Mouse (Mus musculus) megakaryocyte-erythroid progenitor cell, adult 5-6 weeks (primary cell): ENCODE measurements at regions not wholly inside any gene's neighbourhood (a gene's known extent, or its start where the extent isn't known, plus 50 kb on each side); places are given as distances from the start of the nearest gene placed in this dataset.

ENCODE experiments used
- ATAC-seq: replicated peaks from 2 replicates; pipeline ENCODE4 v1.8.0; 2016; ENCODE audit warnings: mild to moderate bottlenecking, inconsistent platforms; ENCODE audit not compliant: severe bottlenecking, poor library complexity, low FRiP score, low TSS enrichment

GRCm38 (mm10) chr10:102943156-102943555 is 86.9 kb downstream of the Alx1 start:
- no peak for ATAC-seq

DNA sequence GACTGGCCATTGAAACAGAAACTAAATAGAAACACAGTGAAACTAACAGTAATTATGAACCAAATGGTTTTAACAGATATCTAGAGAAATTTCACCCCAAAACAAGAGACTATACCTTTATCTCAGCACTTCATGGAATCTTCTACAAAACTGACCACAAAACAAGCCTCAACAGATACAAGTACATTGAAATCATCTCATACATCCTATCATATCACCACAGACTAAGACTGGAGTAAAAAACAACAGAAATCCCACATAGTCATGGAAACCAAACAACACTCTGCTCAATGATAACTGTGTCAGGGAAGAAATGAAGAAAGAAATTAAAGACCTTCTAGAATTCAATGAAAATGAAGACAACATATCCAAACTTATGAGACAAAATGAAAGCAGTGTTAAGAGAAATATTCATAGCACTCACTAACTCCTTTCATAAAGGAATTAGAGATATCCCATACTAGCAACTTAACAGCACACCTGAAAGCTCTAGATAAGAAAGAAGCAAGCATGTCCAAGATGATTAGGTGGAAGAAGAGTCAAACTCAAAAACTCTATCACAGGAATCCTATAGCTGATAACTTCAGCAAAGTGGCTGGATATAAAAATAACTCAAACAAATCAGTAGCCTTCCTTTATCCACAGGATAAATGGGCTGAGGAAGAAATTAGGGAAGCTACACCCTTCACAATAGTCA is 89.0 kb downstream of the Alx1 start:
- ATAC-seq, result peak; percentile 95

GRCm38 (mm10) chr10:102931445-102931844 is 98.6 kb downstream of the Alx1 start:
- peak; percentile 99 for ATAC-seq

GRCm38 (mm10) chr10:102928651-102929050 is 101.4 kb downstream of the Alx1 start:
- ATAC-seq, result no peak

GRCm38 (mm10) chr10:102897368-102897767 is 132.6 kb downstream of the Alx1 start:
- ATAC-seq, result no peak

GRCm38 (mm10) chr10:102895952-102896351 is 134.1 kb downstream of the Alx1 start:
- no peak for ATAC-seq

- ATAC-seq, result no peak
Measured at GRCm38 (mm10) chr10:102892373-102892772, 137.6 kb downstream of the Alx1 start.

- ATAC-seq, result no peak
Measured at GRCm38 (mm10) chr10:102889709-102890108, 140.3 kb downstream of the Alx1 start.

GRCm38 (mm10) chr10:102881824-102882438 is 148.1 kb downstream of the Alx1 start:
- no peak for ATAC-seq

DNA sequence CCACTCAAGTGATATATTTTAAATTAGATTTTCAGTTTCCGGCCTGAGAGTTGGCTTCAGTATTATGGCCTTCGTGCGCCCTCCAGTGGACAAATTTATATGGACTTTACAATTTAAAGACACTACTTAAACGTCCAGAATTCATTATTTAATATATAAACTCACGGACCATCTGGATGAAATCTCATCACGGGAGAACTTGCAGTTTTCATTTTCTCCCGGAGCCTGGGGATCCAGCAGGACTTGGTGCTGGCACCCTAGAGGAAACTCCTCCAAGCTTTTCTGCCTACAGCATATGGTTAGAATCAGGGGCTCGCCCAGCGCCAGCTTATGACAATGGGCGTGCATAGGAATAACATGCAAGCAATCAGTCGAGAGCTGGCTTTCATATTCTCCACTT is 152.0 kb downstream of the Alx1 start:
- peak; percentile 81 for ATAC-seq

- no peak for ATAC-seq
Measured at GRCm38 (mm10) chr10:102876946-102877345, 153.1 kb downstream of the Alx1 start.

DNA sequence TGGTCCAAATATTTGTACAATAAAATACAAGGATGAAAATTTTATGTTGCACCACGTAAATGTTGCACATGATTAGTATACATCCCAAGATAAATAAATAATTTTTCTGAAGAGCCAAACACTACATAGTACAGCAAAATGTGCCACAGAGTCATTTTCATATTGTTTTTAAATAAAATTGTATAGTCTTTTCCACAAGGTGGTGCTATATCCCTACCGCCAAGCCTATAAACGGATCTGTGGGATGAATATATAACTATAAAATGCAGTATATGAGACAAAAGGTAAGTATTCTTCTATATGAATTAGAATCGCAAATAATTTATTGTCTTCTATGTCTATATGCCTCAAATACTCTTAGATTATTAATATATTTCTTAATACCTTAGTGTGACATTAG is 163.1 kb downstream of the Alx1 start:
- ATAC-seq, result 0 out of 2 replicates have a peak, but pooled peaks have one; percentile 52

DNA sequence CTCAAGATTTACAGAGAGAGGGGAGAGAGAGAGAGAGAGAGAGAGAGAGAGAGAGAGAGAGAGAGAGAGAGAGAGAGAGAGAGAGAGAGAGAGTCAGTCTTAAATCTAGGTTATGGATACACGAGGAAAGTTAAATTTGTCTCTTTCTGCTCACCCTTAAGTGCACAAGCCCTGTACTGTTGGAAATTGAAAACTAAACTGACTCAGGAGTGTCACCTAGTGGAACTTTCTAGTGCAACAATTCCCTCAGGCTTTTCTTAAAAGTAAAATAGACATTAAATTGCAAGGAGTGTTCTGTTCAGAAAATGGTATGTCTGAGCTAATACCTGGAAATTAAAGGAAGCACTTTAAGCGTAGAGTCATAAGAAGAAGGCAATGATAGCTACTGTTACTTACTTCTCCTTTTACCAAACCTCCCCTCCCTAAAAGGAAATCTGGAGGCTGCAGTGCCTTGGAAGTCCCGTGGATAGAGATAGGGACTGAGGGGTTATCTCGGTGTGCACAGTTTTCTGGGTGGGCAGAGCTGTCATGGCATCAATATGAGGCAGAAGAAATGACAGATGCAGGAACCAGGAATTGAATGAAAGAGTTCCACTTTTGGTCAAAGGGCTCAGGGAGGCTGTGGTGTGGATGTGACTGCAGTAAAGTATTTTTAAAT is 193.3 kb downstream of the Alx1 start:
- ATAC-seq, result peak; percentile 88

- peak; percentile 91 for ATAC-seq
Measured at GRCm38 (mm10) chr10:102835814-102836213, 194.2 kb downstream of the Alx1 start.

DNA sequence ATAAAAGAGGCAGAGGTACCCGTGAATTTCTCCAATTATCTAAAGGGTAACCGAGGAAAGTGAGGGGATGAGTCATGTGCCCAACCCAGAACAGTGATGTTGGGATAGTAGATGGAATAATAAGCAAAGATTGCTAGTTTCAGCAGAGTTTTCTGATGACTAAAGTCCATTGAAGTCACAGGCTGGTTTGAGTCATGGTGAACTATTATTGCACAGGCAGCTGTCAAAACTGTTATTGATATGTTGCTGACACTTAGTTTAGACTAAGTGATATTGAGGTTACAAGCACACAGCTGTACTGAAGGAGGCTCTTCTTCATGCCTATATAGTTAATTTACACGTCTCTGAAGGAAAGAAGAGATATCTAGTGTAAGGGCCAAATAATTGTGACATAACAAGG is 200.4 kb downstream of the Alx1 start:
- ATAC-seq, result no peak

- ATAC-seq, result no peak
Measured at GRCm38 (mm10) chr10:102823434-102823833, 206.6 kb downstream of the Alx1 start.

- ATAC-seq, result no peak
Measured at GRCm38 (mm10) chr10:102801391-102801790, 228.6 kb downstream of the Alx1 start.

DNA sequence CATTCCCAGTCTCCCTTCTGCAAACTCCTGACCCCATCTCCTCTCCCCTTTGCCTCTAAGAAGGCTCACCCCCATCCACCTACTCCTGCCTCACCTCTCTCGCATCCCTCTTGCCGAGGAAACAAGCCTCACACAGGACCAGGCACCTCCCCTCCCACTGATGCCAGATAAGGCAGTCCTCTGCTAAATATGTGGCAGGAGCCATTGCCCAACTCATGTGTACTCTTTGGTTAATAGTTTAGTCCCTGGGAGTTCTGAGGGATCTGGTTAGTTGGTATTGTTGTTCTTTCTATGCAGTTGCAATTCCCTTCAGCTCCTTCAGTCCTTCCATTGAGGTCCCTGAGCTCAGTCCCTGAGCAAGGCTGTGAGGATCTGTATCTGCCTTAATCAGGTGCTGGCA is 250.8 kb downstream of the Alx1 start:
- ATAC-seq, result no peak

DNA sequence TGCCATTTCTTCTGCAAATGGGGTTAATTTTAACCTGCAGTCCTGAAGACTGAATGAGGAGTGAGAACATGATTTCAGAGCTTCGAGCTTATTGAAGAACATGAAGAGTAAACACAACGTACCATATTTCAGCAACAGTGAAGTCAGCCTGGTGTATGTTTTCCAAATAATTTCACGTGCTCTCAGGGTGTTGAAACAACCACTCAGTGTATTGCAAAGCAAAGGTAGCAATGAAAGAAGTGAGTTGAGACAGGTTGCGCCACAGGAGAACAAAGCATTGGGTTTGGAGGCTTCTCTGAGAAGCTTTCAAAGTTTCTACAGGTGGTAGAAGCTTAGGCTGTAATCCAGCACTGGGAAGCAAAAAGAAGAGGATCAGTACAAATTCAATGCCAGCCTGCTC is 251.7 kb downstream of the Rassf9 start:
- ATAC-seq, result no peak

GRCm38 (mm10) chr10:102762378-102762777 is 250.4 kb downstream of the Rassf9 start:
- no peak for ATAC-seq

DNA sequence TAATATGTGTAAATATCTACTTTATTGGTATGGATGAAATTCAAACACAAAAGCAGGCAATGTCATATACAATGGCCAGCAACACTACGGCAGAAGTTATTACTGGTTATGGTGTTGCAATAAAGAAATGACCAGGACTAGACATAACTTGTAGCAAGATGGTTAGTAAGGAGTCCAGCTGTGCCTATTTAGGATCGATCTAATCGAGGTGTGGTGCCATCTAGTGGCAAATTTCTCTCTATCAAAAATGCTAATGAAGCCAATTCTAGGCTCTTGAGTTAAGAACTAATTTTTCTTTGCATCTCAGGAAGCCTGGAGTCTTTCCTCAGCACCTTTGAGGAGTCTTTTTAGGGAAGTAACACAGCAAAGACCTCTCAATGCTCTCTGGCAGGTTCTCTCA is 223.2 kb downstream of the Rassf9 start:
- 0 out of 2 replicates have a peak, but pooled peaks have one; percentile 34 for ATAC-seq
